Mouse (Mus musculus) hindbrain, embryonic 16.5 days (tissue): ENCODE measurements at regions not wholly inside any gene's neighbourhood (a gene's known extent, or its start where the extent isn't known, plus 50 kb on each side); places are given as distances from the start of the nearest gene placed in this dataset.
A peak's percentile ranks its signal among the peaks of the same experiment; 100 is the strongest.

Experiments
- ATAC-seq: fragments of 200-750 bp; cut with Nextera tagmentation; 2 replicates; pipeline ENCODE4 v1.8.0; 2017; ENCODE audit warnings: moderate TSS enrichment, moderate library complexity
- H3K27ac ChIP-seq: fragments of 300-500 bp; sonication (generic); 2 replicates; pipeline ENCODE4 v1.5.1; 2014; ENCODE audit warnings: low read depth, mild to moderate bottlenecking, control low read depth, low read length, moderate library complexity
- H3K27me3 ChIP-seq: fragments of 300-500 bp; sonication (generic); replicated peaks from 2 replicates; pipeline ENCODE4 v1.6.1; 2014; ENCODE audit warnings: low read length; ENCODE audit not compliant: control insufficient read depth, insufficient read depth
- H3K36me3 ChIP-seq: fragments of 300-500 bp; sonication (generic); 2 replicates; pipeline ENCODE4 v1.6.1; 2014; ENCODE audit warnings: mild to moderate bottlenecking, low read length, moderate library complexity, mixed read lengths; ENCODE audit not compliant: control insufficient read depth, insufficient read depth
- H3K4me1 ChIP-seq: fragments of 300-500 bp; sonication (generic); 2 replicates; pipeline ENCODE4 v1.6.1; 2014; ENCODE audit warnings: low read depth, low read length; ENCODE audit not compliant: control insufficient read depth, insufficient read depth
- H3K4me2 ChIP-seq: fragments of 300-500 bp; sonication (generic); 2 replicates; pipeline ENCODE4 v1.6.1; 2014; ENCODE audit warnings: mild to moderate bottlenecking, low read length, control low read depth, moderate library complexity
- H3K4me3 ChIP-seq: fragments of 300-500 bp; sonication (generic); 2 replicates; pipeline ENCODE4 v1.5.1; 2014; ENCODE audit warnings: mild to moderate bottlenecking, low read length, control low read depth, moderate library complexity
- H3K9ac ChIP-seq: fragments of 300-500 bp; sonication (generic); 2 replicates; pipeline ENCODE4 v1.6.1; 2014; ENCODE audit warnings: low read depth, mild to moderate bottlenecking, control low read depth, low read length, moderate library complexity
- H3K9me3 ChIP-seq: fragments of 300-500 bp; sonication (generic); 2 replicates; pipeline ENCODE4 v1.6.1; 2014; ENCODE audit warnings: mild to moderate bottlenecking, low read length, moderate library complexity; ENCODE audit not compliant: control insufficient read depth
- WGBS: fragments of 180-500 bp; shearing (Covaris S2); extraction: QIAGEN DNeasy Blood & Tissue Kit; methylation state at CpG from one replicate; pipeline ENCODE4 v1.1.7; 2014; 5-methylcytosine and 5-hydroxymethylcytosine counted together

DNA sequence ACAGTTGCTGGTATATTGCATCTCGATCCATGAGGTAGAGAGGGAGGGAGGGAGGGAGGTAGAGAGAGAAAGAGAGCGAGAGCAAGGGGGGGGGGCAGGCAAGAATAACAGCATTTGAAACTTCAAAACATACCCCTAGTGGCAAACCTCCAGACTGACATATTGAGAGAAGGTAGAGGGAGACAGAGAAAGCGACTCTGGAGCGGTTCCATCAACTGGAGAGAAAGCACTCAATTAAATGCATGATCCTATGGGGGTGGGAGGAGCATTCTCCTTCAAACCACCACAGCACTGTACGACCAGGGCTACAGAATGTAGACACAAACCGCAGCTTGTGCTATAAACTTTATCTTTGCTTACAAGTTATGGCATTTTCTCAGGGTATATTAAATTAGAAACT, 345.7 kb upstream of the Klf12 start:
- H3K4me2 ChIP-seq, result no peak overlapping the region
- no peak for ATAC-seq

DNA sequence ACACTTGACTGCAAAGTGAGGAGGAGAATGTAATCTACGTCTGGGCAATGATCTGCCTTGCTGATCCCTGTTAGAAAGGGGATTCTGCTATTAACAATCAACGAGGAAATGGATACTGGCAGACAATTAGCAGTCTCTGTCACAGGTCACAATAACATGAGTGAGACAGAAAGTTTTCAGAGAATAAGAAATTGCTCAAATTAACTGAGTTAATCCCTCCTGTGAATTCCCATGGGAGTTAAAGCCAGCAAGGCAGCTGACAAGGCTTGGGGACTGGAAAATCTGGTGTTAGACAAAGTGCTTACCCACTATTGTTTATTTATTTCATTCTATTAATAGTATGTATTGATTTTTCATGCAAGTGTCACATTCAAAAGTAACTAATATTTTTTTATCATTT, 343.0 kb upstream of the Klf12 start:
- Histone ChIP-seq H3K27me3 (no peaks in the 10 kb centered on the region), H3K9me3 (no peaks in the 10 kb centered on the region), H3K9ac (no peak overlapping the region), H3K4me2 (no peak overlapping the region), H3K4me1 (no peaks in the 10 kb centered on the region), H3K4me3 (no peak overlapping the region), H3K27ac (no peak overlapping the region), H3K36me3 (no peaks in the 10 kb centered on the region)
- 31% methylated on average over 2 of the region's 2 CpGs for WGBS
- no peak for ATAC-seq

More for the DNA sequence above, 345.7 kb upstream of the Klf12 start:
- Histone ChIP-seq H3K36me3 (no peaks in the 10 kb centered on the region), H3K4me3 (no peak overlapping the region), H3K9ac (no peak overlapping the region), H3K9me3 (no peaks in the 10 kb centered on the region), H3K4me1 (no peaks in the 10 kb centered on the region), H3K27ac (no peak overlapping the region), H3K27me3 (no peaks in the 10 kb centered on the region)
- 61% methylated on average over 6 of the region's 6 CpGs for WGBS

DNA sequence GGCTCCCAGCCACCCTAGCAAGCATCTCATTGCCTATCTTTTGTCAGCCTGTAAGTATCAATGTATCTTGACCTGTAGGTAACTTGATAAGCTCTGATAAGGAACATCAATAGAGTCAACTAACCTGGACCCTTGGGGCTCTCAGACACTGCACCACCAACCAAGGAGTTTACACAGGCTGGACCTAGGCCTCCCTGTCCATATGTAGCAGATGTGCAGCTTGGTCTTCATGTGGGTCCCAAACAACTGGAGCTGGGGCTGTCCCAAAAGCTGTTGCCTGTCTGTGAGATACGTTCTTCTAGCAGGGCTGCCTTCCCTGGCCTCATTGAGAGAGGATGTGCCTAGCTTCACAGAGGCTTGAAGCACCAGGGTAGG, 335.2 kb upstream of the Klf12 start:
- WGBS, result 60% methylated on average over 1 of the region's 1 CpGs
- Histone ChIP-seq H3K4me3 (no peak overlapping the region), H3K27ac (no peak overlapping the region), H3K9ac (no peak overlapping the region), H3K9me3 (no peaks in the 10 kb centered on the region), H3K27me3 (no peaks in the 10 kb centered on the region), H3K4me1 (no peaks in the 10 kb centered on the region; the same call in 1 of the 2 replicates), H3K36me3 (no peaks in the 10 kb centered on the region), H3K4me2 (no peak overlapping the region)
- ATAC-seq, result no peak

GRCm38 (mm10) chr14:100618793-100619655, 334.5 kb upstream of the Klf12 start:
- Histone ChIP-seq H3K36me3 (no peaks in the 10 kb centered on the region), H3K27ac (no peak overlapping the region), H3K9ac (no peak overlapping the region), H3K9me3 (no peaks in the 10 kb centered on the region), H3K27me3 (no peaks in the 10 kb centered on the region), H3K4me3 (no peak overlapping the region), H3K4me1 (no peaks in the 10 kb centered on the region; the same call in 1 of the 2 replicates), H3K4me2 (no peak overlapping the region)
- peak; percentile 81 for ATAC-seq
- 50% methylated on average over 12 of the region's 12 CpGs for WGBS

DNA sequence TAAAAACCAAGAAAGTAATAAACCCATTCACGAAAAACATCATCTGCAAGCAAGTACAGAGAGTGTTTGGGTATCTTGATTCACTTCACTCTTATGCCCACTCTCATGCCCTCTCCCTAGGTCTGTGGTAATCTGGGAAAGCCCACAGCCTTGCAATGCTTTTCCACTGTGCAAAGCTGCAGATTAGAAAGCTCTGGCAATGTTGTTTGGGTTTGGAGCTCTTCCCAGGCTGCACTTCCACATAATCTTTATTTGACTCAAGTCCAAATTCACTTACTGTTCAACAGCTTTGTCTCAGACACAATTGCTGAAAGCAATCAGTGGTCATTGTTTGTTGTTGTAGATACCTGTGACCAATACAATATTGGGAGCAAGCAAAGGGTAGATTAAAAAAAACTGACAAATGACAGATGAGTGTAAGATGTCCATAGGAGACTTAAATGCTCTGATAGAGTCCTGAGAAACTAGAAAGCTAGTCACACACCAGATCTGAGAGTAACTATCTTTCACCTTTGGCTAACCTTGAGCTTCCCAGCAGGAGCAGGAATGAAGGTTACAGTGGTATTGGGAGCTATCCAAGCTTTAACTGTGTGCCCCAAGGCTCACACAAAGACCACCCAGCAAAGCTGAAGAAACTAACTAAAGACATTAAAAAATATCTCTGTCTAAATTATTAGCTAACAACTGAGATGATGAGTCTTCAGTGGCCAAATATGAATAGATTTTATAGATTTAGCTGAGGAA, 325.7 kb upstream of the Klf12 start:
- no peak overlapping the region for H3K4me3 ChIP-seq
- H3K36me3 ChIP-seq, result no peaks in the 10 kb centered on the region
- H3K27me3 ChIP-seq, result no peaks in the 10 kb centered on the region
- H3K4me1 ChIP-seq, result no peaks in the 10 kb centered on the region
- H3K9me3 ChIP-seq, result no peaks in the 10 kb centered on the region
- no peak overlapping the region for H3K9ac ChIP-seq
- 92% methylated on average over 1 of the region's 1 CpGs for WGBS
- ATAC-seq, result 0 out of 2 replicates have a peak, but pooled peaks have one; percentile 63
- no peak overlapping the region for H3K4me2 ChIP-seq
- H3K27ac ChIP-seq, result no peak overlapping the region; the same call in 1 of the 2 replicates

DNA sequence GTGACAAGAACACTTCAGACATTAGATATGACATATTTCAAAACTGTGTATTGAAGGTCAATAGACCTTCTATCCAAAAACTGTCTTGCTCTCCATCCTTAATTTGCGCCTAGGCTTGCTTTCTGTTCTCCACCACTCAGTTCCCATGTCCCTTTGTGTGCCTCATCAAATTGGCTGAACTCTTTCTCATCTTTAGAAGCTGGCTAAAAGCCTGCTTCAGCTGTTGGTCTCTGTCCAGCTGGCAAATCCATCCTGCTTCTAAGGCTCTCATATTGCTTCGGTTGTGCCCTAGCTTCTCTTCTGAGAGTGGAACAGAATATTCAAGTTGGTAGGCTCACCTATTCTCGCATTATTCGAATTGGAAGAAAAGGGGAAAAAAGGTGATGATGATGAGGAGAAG, 322.6 kb upstream of the Klf12 start:
- 71% methylated on average over 4 of the region's 4 CpGs for WGBS
- no peaks in the 10 kb centered on the region for H3K36me3 ChIP-seq
- no peak overlapping the region for H3K27ac ChIP-seq
- no peak overlapping the region for H3K9ac ChIP-seq
- no peak overlapping the region for H3K4me2 ChIP-seq
- no peaks in the 10 kb centered on the region for H3K4me1 ChIP-seq
- H3K9me3 ChIP-seq, result no peaks in the 10 kb centered on the region
- H3K27me3 ChIP-seq, result no peaks in the 10 kb centered on the region
- ATAC-seq, result peak; percentile 27; the same call in 1 of the 2 replicates
- no peak overlapping the region for H3K4me3 ChIP-seq

DNA sequence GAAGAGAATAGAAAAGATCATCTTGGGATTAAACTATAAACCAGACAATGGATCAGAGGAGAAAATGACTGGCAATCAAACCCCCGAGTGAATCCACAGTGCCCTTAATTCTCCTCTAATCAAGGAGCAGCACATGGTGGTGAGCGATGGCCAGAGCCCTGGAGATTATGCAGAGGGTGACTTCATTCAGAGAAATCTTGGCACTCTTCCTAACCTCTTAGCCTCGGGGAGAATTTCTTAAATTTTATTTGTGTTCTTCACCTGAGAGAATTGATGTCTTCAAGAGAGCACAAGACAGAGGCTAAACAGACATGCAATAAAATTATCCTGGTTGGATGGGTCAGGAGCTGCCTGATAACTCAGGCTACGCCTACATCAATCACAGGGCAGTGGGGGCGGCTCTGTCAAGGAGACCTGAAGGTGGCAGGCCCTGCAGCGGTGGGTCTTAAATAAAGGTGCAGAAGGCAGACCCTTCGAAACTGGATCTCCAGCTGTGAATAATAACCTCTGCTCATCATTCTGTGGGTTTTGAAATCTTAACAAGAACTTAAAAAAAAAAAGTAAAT, 316.5 kb upstream of the Klf12 start:
- no peaks in the 10 kb centered on the region for H3K9me3 ChIP-seq
- H3K36me3 ChIP-seq, result no peaks in the 10 kb centered on the region
- no peaks in the 10 kb centered on the region for H3K27me3 ChIP-seq
- WGBS, result 44% methylated on average over 7 of the region's 7 CpGs
- H3K4me3 ChIP-seq, result no peak overlapping the region
- H3K27ac ChIP-seq, result no peak overlapping the region
- no peaks in the 10 kb centered on the region for H3K4me1 ChIP-seq
- 0 out of 2 replicates have a peak, but pooled peaks have one; percentile 50 for ATAC-seq
- no peak overlapping the region for H3K4me2 ChIP-seq
- no peak overlapping the region for H3K9ac ChIP-seq

DNA sequence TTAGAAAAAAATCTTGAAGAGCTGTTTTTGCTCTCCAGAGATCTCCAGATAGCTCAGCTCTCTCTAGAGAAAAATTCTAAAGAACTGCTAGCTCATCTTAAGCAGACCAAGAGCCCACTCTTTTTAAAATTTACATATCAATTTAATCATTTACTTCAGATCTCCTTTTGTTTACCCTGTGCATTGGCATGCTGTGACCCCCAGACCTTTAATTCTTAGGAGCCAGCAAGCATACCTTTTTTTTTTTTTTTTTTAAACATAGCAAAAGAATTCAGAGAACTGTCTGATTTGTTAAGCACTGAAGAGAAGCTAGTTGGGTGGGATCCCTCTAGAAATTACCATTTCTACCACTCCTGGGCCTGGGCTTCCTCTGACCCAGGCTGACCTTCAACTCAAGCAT, 285.5 kb upstream of the Klf12 start:
- no peak overlapping the region for H3K9ac ChIP-seq
- H3K36me3 ChIP-seq, result no peaks in the 10 kb centered on the region
- no peak for ATAC-seq
- H3K27ac ChIP-seq, result no peak overlapping the region
- no peaks in the 10 kb centered on the region for H3K4me1 ChIP-seq
- H3K4me2 ChIP-seq, result no peak overlapping the region
- no peak overlapping the region for H3K4me3 ChIP-seq
- no peaks in the 10 kb centered on the region for H3K27me3 ChIP-seq
- no peaks in the 10 kb centered on the region; the same call in 1 of the 2 replicates for H3K9me3 ChIP-seq

- Histone ChIP-seq H3K9ac (no peak overlapping the region), H3K4me1 (peaks cover 4% of the 10 kb centered on the region; the same call in 1 of the 2 replicates), H3K27ac (no peak overlapping the region), H3K4me2 (no peak overlapping the region), H3K27me3 (no peaks in the 10 kb centered on the region), H3K4me3 (no peak overlapping the region), H3K9me3 (no peaks in the 10 kb centered on the region), H3K36me3 (no peaks in the 10 kb centered on the region)
- 82% methylated on average over 3 of the region's 3 CpGs for WGBS
- ATAC-seq, result no peak
Measured at GRCm38 (mm10) chr14:100561884-100562283, 277.4 kb upstream of the Klf12 start.
